Mouse (Mus musculus) cerebellum, adult (tissue): ENCODE measurements around the gene Zfand5.
A peak's percentile ranks its signal among the peaks of the same experiment; 100 is the strongest.

Source experiments
- ATAC-seq: cut with Nextera tagmentation; 2 replicates; pipeline ENCODE4 v1.9.2; 2017; ENCODE audit warnings: mild to moderate bottlenecking, moderate library complexity, mixed read lengths; ENCODE audit not compliant: insufficient number of reproducible peaks, low FRiP score, low TSS enrichment

Zfand5 gene

GRCm38 (mm10) chr19:21325333-21325732 is 53.3 kb downstream of the Zfand5 start:
- no peak for ATAC-seq

- no peak for ATAC-seq
Observed at GRCm38 (mm10) chr19:21328951-21329350, 56.9 kb downstream of the Zfand5 start.

GRCm38 (mm10) chr19:21329770-21330169 is 57.7 kb downstream of the Zfand5 start:
- ATAC-seq = peak; percentile 81

DNA sequence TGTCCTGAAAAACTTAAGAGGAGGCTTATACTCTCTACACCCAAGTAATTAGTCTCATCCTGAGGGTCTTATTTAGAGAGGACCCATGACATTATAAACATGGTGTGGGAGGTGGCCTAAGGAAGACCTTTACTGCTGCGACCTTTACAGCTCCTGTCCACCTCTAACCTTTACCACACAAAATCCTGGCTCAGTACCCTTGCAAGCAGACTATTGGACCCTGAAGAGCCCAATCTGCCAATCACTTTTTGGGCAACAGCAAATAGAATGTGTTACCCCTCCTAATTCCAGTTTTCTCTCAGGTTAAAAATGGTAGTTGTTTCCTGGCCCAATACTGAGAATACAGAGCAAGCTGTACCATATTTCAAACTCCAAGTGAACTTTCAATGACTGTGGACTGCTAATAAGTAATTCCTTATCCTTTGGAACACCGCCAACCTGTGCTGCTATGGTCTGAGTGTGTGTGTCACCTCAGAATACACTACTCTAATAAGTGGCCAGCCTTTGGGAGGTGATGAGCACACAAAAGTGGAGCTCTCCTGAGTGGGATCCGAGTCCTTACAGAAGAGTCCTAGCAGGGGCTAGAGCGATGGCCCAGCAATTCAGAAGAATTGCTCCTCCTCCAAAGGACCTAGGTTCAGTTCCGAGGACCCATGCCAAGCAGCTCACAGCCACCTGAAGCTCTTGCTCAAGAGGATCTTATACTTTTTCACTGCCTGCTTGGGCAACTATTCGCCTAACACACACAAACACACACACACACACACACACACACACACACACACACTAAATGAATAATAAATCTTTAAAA is 58.4 kb downstream of the Zfand5 start:
- no peak for ATAC-seq

- no peak for ATAC-seq
Observed at GRCm38 (mm10) chr19:21331621-21332155, 59.6 kb downstream of the Zfand5 start.
